Mouse (Mus musculus): ENCODE measurements around the gene Pfkp.

DNA sequence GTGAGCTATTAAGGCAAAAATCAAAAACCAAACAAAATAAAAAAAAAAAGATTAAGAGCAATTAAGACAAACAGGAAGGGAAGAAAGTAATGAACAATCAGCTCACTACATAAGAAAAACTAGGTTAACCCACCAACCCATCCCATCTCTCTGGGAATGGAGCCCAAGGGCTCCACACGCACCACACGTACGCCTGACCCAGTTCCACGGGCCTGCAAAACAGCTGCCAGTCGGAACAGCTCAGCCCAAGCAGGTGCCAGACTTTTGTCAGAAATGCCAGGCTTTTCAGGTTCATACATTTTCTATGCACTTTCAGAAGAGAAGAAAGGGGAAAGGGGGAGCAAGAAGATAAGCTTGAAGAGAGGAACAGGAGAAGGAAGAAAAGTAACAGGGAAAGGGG is 17.9 kb downstream of the Pfkp start:
- TF ChIP-seq GATA1 (IDR thresholded peaks at IDR 0.05; ENCODE audit: borderline replicate concordance, low read length) = no peak
- no peak for TF ChIP-seq FLI1 (IDR thresholded peaks at IDR 0.05; ENCODE audit: low read length)

Data from megakaryocyte, embryonic 14.5 days (primary cell).